Mouse (Mus musculus) small intestine, adult 2 months (tissue): ENCODE measurements around the gene Pan2. TPM values are rescaled to one million over a fixed set of nuclear protein-coding genes. Genes with fewer than 3 reads are reported as not detected.
"Not testable (repeated sequence)": the region's sequence is repeated elsewhere in the genome, so short reads cannot be mapped to it uniquely, and the experiment has no call there.

Experiments used
- H3K27ac ChIP-seq: fragments of 200-500 bp; 2 replicates; pipeline ENCODE4 v1.5.1; 2012; ENCODE audit warnings: low read depth, low read length, control low read depth, inconsistent platforms; ENCODE audit not compliant: insufficient read depth
- H3K27me3 ChIP-seq: fragments of 200-500 bp; 2 replicates; pipeline ENCODE4 v1.6.1; 2012; ENCODE audit warnings: mild to moderate bottlenecking, moderate library complexity, low read length, inconsistent platforms; ENCODE audit not compliant: control insufficient read depth, insufficient read depth
- H3K36me3 ChIP-seq: fragments of 200-500 bp; 2 replicates; pipeline ENCODE4 v1.6.1; 2012; ENCODE audit warnings: mild to moderate bottlenecking, low read length, control low read depth, inconsistent platforms; ENCODE audit not compliant: control insufficient read depth, insufficient read depth
- H3K4me1 ChIP-seq: fragments of 200-500 bp; 2 replicates; pipeline ENCODE4 v1.6.1; 2012; ENCODE audit warnings: low read length, inconsistent platforms, mixed read lengths; ENCODE audit not compliant: control insufficient read depth, insufficient read depth, insufficient read length
- H3K4me3 ChIP-seq: fragments of 200-500 bp; 2 replicates; pipeline ENCODE4 v1.5.1; 2012; ENCODE audit warnings: low read depth, mild to moderate bottlenecking, control low read depth, inconsistent platforms, low read length, moderate library complexity
- CTCF ChIP-seq: fragments of 200-500 bp; IDR thresholded peaks from 2 replicates; pipeline ENCODE4 v1.5.1; 2012; ENCODE audit warnings: low read depth, mild to moderate bottlenecking, control low read depth, inconsistent platforms, low read length, moderate library complexity, mixed read lengths; ENCODE audit not compliant: insufficient replicate concordance, insufficient read length; ENCODE audit errors: extremely low read depth
- POLR2A ChIP-seq: fragments of 200-500 bp; IDR thresholded peaks from 2 replicates; pipeline ENCODE4 v1.6.1; 2012; ENCODE audit warnings: low read depth, mild to moderate bottlenecking, control low read depth, inconsistent platforms, low read length, moderate library complexity
- WGBS: fragments of 180-500 bp; shearing (Covaris S2); methylation state at CpG from one replicate; pipeline ENCODE4 v1.1.7; 2018; 5-methylcytosine and 5-hydroxymethylcytosine counted together
- polyA plus RNA-seq: library from polyadenylated mRNA; depleted of rRNA; stranded (reverse); fragments of >200 nt; gene quantifications from 2 replicates; pipeline ENCODE4 v1.2.3, GENCODE M21; 2012

Gene Pan2
- polyA plus RNA-seq, 1 experiment, result 17.7 TPM

GRCm38 (mm10) chr10:128271883-128272282, 31.3 kb upstream of the Pan2 start:
- H3K27me3 ChIP-seq, result no peaks in the 10 kb centered on the region
- H3K4me3 ChIP-seq, result peak overlapping the region; percentile 42
- peaks cover 9% of the 10 kb centered on the region for H3K4me1 ChIP-seq
- TF ChIP-seq CTCF, result no peak
- TF ChIP-seq POLR2A, result no peak
- no peak overlapping the region for H3K27ac ChIP-seq
- 56% methylated on average over 2 of the region's 2 CpGs for WGBS
- H3K36me3 ChIP-seq, result peaks cover 6% of the 10 kb centered on the region

DNA sequence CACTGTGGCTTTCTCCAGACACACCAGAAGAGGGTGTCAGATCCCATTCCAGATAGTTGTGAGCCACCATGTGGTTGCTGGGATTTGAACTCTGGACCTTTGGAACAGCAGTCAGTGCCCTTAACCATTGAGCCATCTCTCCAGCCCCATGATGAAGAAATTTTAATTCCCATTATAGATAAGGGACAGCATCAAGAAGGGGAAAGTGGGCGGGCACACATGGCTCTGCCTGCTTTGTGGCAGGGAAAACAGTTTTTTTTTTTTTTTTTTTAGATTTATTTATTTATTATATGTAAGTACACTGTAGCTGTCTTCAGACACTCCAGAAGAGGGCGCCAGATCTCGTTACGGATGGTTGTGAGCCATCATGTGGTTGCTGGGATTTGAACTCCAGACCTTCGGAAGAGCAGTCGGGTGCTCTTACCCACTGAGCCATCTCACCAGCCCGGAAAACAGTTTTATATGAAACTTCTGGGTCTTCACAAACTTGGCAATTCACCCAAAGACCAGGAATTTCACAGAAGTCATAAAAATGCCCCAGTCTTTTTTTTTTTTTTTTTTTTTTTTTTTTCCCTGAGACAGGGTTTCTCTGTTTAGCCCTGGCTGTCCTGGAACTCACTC, 30.2 kb upstream of the Pan2 start:
- not testable (repeated sequence) for H3K27ac ChIP-seq, H3K27me3 ChIP-seq, H3K4me1 ChIP-seq, H3K4me3 ChIP-seq
- 82% methylated on average over 6 of the region's 7 CpGs for WGBS
- peak; percentile 35; the same call in 1 of the 2 replicates for TF ChIP-seq CTCF
- peaks cover 16% of the 10 kb centered on the region for H3K36me3 ChIP-seq

DNA sequence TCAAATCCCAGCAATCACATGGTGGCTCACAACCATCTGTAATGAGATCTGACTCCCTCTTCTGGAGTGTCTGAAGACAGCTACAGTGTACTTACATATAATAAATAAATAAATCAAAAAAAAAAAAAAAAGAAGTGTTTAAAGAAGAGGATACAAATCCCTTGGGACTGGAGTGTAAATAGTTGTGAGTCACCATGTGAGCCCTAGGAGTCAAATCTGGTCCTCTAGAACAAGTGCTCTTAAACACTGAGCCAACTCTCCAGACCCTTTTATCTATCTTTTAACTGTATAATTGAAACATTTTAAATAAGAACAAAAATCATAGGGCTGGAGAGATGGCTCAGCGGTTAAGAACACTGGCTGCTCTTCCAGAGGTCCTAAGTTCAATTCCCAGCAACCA, 27.8 kb upstream of the Pan2 start:
- H3K4me3 ChIP-seq, H3K4me1 ChIP-seq, H3K27me3 ChIP-seq, H3K27ac ChIP-seq: not testable (repeated sequence)
- H3K36me3 ChIP-seq, result peaks cover 36% of the 10 kb centered on the region
- WGBS, result 88% methylated on average over 1 of the region's 1 CpGs

GRCm38 (mm10) chr10:128278158-128278557, 25.0 kb upstream of the Pan2 start:
- Histone ChIP-seq H3K27ac (no peak overlapping the region), H3K27me3 (no peaks in the 10 kb centered on the region)
- WGBS, result 78% methylated on average over 6 of the region's 6 CpGs

GRCm38 (mm10) chr10:128280943-128281342, 22.2 kb upstream of the Pan2 start:
- Histone ChIP-seq H3K36me3 (peaks cover 83% of the 10 kb centered on the region), H3K4me1 (peaks cover 2% of the 10 kb centered on the region; the same call in 1 of the 2 replicates), H3K27me3 (no peaks in the 10 kb centered on the region), H3K4me3 (no peak overlapping the region), H3K27ac (peak overlapping the region; percentile 51; the same call in 1 of the 2 replicates)
- 45% methylated on average over 6 of the region's 6 CpGs for WGBS
- TF ChIP-seq CTCF (no peak), POLR2A (no peak)

More at GRCm38 (mm10) chr10:128278158-128278557, 25.0 kb upstream of the Pan2 start:
- Histone ChIP-seq H3K4me3 (no peak overlapping the region), H3K36me3 (peaks cover 57% of the 10 kb centered on the region), H3K4me1 (peaks cover 6% of the 10 kb centered on the region; the same call in 1 of the 2 replicates)
- TF ChIP-seq POLR2A, result no peak
- no peak for TF ChIP-seq CTCF

GRCm38 (mm10) chr10:128281682-128282081, 21.5 kb upstream of the Pan2 start:
- peak overlapping the region; percentile 20; the same call in 1 of the 2 replicates for H3K27ac ChIP-seq
- H3K4me3 ChIP-seq, result no peak overlapping the region
- 92% methylated on average over 14 of the region's 14 CpGs for WGBS
- no peaks in the 10 kb centered on the region for H3K27me3 ChIP-seq
- H3K36me3 ChIP-seq, result peaks cover 86% of the 10 kb centered on the region
- peaks cover 2% of the 10 kb centered on the region; the same call in 1 of the 2 replicates for H3K4me1 ChIP-seq
- TF ChIP-seq CTCF, result no peak
- no peak for TF ChIP-seq POLR2A

GRCm38 (mm10) chr10:128282886-128283450, 20.2 kb upstream of the Pan2 start:
- Histone ChIP-seq H3K4me3 (no peak overlapping the region), H3K27ac (no peak overlapping the region), H3K27me3 (no peaks in the 10 kb centered on the region), H3K36me3 (peaks cover 78% of the 10 kb centered on the region), H3K4me1 (peaks cover 2% of the 10 kb centered on the region; the same call in 1 of the 2 replicates)
- 86% methylated on average over 20 of the region's 20 CpGs for WGBS
- TF ChIP-seq CTCF, result no peak
- TF ChIP-seq POLR2A, result no peak
